Mouse (Mus musculus) thymus, adult 2 months (tissue): Measurements from ENCODE around the gene Aldh1l1.

Experiments used
- CTCF ChIP-seq: fragments of 200-500 bp; IDR thresholded peaks from 2 replicates; pipeline ENCODE4 v1.5.1; 2012; ENCODE audit warnings: mild to moderate bottlenecking, control low read depth, low read length, moderate library complexity, borderline replicate concordance; ENCODE audit not compliant: control insufficient read depth, poor library complexity, insufficient read depth; ENCODE audit errors: extremely low read depth
- POLR2A ChIP-seq: fragments of 200-500 bp; IDR thresholded peaks from 2 replicates; pipeline ENCODE4 v1.6.1; 2012; ENCODE audit warnings: mild to moderate bottlenecking, low read length, control low read depth, moderate library complexity; ENCODE audit not compliant: control insufficient read depth, poor library complexity, insufficient read depth; ENCODE audit errors: extremely low read depth

DNA sequence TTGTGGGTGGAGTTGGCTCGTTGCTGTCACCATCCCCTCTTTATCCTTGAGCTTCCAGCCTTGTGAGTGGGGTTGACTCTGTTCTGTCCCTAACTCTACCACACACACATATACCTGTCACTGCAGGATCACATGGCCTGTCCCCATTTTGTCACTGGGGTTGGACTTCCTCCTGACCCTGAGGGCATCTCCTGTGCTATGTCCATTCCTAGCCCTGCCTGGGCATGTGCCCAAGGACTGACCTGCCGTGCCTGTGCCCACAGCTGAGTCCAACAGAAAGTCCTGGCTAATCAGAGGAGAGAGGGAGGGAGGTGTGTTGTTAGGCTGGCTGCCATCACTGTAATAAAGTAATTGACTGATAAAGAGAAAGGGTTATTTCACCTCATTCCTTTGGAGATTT is 58.2 kb downstream of the Aldh1l1 start:
- no peak for TF ChIP-seq CTCF
- TF ChIP-seq POLR2A: no peak
